Mouse (Mus musculus): ENCODE results near the gene Syt1.

Gene Syt1

GRCm38 (mm10) chr10:108525506-108525905, 485.3 kb downstream of the Syt1 start:
- DNase-seq (ENCODE audit: low read depth, low spot score): no peak

GRCm38 (mm10) chr10:108524306-108525029, 486.3 kb downstream of the Syt1 start:
- DNase-seq (ENCODE audit: low read depth, low spot score): no peak

- DNase-seq (ENCODE audit: low read depth, low spot score): no peak
Measured at GRCm38 (mm10) chr10:108519156-108519555, 491.6 kb downstream of the Syt1 start.

- DNase-seq (ENCODE audit: low read depth, low spot score): no peak
Measured at GRCm38 (mm10) chr10:108517076-108517475, 493.7 kb downstream of the Syt1 start.

GRCm38 (mm10) chr10:108514671-108515070, 496.1 kb downstream of the Syt1 start:
- no peak for DNase-seq (ENCODE audit: low read depth, low spot score)

GRCm38 (mm10) chr10:108509579-108509978, 501.2 kb downstream of the Syt1 start:
- no peak for DNase-seq (ENCODE audit: low read depth, low spot score)

- no peak for DNase-seq (ENCODE audit: low read depth, low spot score)
Measured at GRCm38 (mm10) chr10:108506917-108507316, 503.9 kb downstream of the Syt1 start.

GRCm38 (mm10) chr10:108504925-108505324, 505.9 kb downstream of the Syt1 start:
- DNase-seq (ENCODE audit: low read depth, low spot score): no peak

GRCm38 (mm10) chr10:108504128-108504870, 506.5 kb downstream of the Syt1 start:
- DNase-seq (ENCODE audit: low read depth, low spot score): no peak

- DNase-seq (ENCODE audit: low read depth, low spot score): no peak
Measured at GRCm38 (mm10) chr10:108490231-108490630, 520.6 kb downstream of the Syt1 start.

- no peak for DNase-seq (ENCODE audit: low read depth, low spot score)
Measured at GRCm38 (mm10) chr10:108483991-108484390, 526.8 kb downstream of the Syt1 start.

- DNase-seq (ENCODE audit: low read depth, low spot score): no peak
Measured at GRCm38 (mm10) chr10:108480146-108480850, 530.5 kb downstream of the Syt1 start.

GRCm38 (mm10) chr10:108470319-108470955, 540.3 kb downstream of the Syt1 start:
- no peak for DNase-seq (ENCODE audit: low read depth, low spot score)

GRCm38 (mm10) chr10:108466539-108466938, 544.2 kb downstream of the Syt1 start:
- DNase-seq (ENCODE audit: low read depth, low spot score): no peak

- DNase-seq (ENCODE audit: low read depth, low spot score): no peak
Measured at GRCm38 (mm10) chr10:108461862-108462261, 548.9 kb downstream of the Syt1 start.

- DNase-seq (ENCODE audit: low read depth, low spot score): no peak
Measured at GRCm38 (mm10) chr10:108457054-108457453, 553.7 kb downstream of the Syt1 start.

GRCm38 (mm10) chr10:108455883-108456282, 554.9 kb downstream of the Syt1 start:
- DNase-seq (ENCODE audit: low read depth, low spot score): no peak

- no peak for DNase-seq (ENCODE audit: low read depth, low spot score)
Measured at GRCm38 (mm10) chr10:108455204-108455603, 555.6 kb downstream of the Syt1 start.

- DNase-seq (ENCODE audit: low read depth, low spot score): no peak
Measured at GRCm38 (mm10) chr10:108454691-108455117, 556.1 kb downstream of the Syt1 start.

GRCm38 (mm10) chr10:108453561-108453960, 557.2 kb downstream of the Syt1 start:
- no peak for DNase-seq (ENCODE audit: low read depth, low spot score)

GRCm38 (mm10) chr10:108452421-108452820, 558.4 kb downstream of the Syt1 start:
- no peak for DNase-seq (ENCODE audit: low read depth, low spot score)

- DNase-seq (ENCODE audit: low read depth, low spot score): no peak
Measured at GRCm38 (mm10) chr10:108451516-108451915, 559.3 kb downstream of the Syt1 start.

Measured in WW6 (cell line).